Comparison of ENCODE assay signal across 15 mouse cellular contexts in the genomic region with DNA sequence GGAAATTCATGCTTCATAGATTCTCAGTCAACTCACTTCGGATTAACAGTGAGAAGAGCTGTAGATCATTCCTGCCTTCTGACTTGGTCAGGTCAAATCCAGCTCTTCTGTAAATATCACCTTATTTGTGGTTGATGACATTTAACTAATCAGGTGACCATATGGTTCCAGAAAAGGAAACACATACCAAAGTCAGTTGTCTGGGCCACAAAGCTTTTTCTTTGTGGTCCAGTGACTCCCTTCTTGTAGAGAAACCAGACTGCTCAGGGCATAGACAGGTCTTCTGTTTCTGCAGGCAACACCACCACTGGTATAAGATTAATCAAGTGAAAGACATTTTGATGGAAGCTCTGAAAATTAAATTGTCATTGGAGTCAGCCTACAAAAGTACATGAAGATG.
"Had no signal": no experiment of that assay in that cellular context is flagged by ENCODE, and none has a peak within 500 bp of the region (broad histone marks: within the 10 kb centered on the region; RNA-seq: fewer than 3 reads in every experiment).

No protein-coding gene starts in this region.

- DNase-seq: retina, postnatal 1 day; right cerebral cortex, adult 18-20 months; right cerebral cortex, postnatal 14 days; right cerebral cortex, postnatal 25 days; right cerebral cortex, postnatal 4 days; spleen, adult 18-20 months; thymus, adult 18-20 months; thymus, adult 2 months; thymus, postnatal 14 days; thymus, postnatal 25 days; thymus, postnatal 36 days; thymus, postnatal 4 days had no signal

- H3K27me3 ChIP-seq: neural tube, embryonic 13.5 days; neural tube, embryonic 15.5 days; stomach, embryonic 15.5 days had no signal
